Mouse (Mus musculus) heart, embryonic 13.5 days (tissue): ENCODE measurements around the gene Palm3. TPM values are rescaled to one million over a fixed set of nuclear protein-coding genes. Genes with fewer than 3 reads are reported as not detected.

ENCODE experiments used
- ATAC-seq: fragments of 200-750 bp; cut with Nextera tagmentation; 2 replicates; pipeline ENCODE4 v1.8.0; 2017; ENCODE audit warnings: moderate TSS enrichment; ENCODE audit not compliant: insufficient number of reproducible peaks, low FRiP score, low TSS enrichment; ENCODE audit errors: extremely low read depth
- H3K27ac ChIP-seq: fragments of 300-500 bp; sonication (generic); replicated peaks from 2 replicates; pipeline ENCODE4 v1.5.1; 2015; ENCODE audit warnings: moderate library complexity, mild to moderate bottlenecking, inconsistent platforms
- H3K27me3 ChIP-seq: fragments of 300-500 bp; sonication (generic); replicated peaks from 2 replicates; pipeline ENCODE4 v1.6.1; 2015; ENCODE audit warnings: mild to moderate bottlenecking, inconsistent platforms
- H3K36me3 ChIP-seq: fragments of 300-500 bp; sonication (generic); 2 replicates; pipeline ENCODE4 v1.6.1; 2015; ENCODE audit warnings: mild to moderate bottlenecking, inconsistent platforms
- H3K4me1 ChIP-seq: fragments of 300-500 bp; sonication (generic); 2 replicates; pipeline ENCODE4 v1.6.1; 2015; ENCODE audit warnings: inconsistent platforms
- H3K4me2 ChIP-seq: fragments of 300-500 bp; sonication (generic); 2 replicates; pipeline ENCODE4 v1.6.1; 2015; ENCODE audit warnings: inconsistent platforms, mild to moderate bottlenecking, moderate library complexity
- H3K4me3 ChIP-seq: fragments of 300-500 bp; sonication (generic); 2 replicates; pipeline ENCODE4 v1.5.1; 2015; ENCODE audit warnings: moderate library complexity, mild to moderate bottlenecking, inconsistent platforms
- H3K9ac ChIP-seq: fragments of 300-500 bp; sonication (generic); 2 replicates; pipeline ENCODE4 v1.6.1; 2015; ENCODE audit warnings: inconsistent platforms, mild to moderate bottlenecking, moderate library complexity
- H3K9me3 ChIP-seq: fragments of 300-500 bp; sonication (generic); 2 replicates; pipeline ENCODE4 v1.6.1; 2016; ENCODE audit warnings: inconsistent platforms
- WGBS: fragments of 180-500 bp; shearing (Covaris S2); methylation state at CpG from one replicate; pipeline ENCODE4 v1.1.7; 2015; ENCODE audit warnings: mixed read lengths; 5-methylcytosine and 5-hydroxymethylcytosine counted together
- polyA plus RNA-seq: library from polyadenylated mRNA; unstranded; fragments of >200 nt; fragmentation: Nextera tagmentation; extraction: Ambion mirVana; gene quantifications from 2 replicates; pipeline ENCODE4 v1.2.1, GENCODE M21; 2015

Palm3 gene
- polyA plus RNA-seq, 1 experiment from 2014 or later: 1.6 TPM

DNA sequence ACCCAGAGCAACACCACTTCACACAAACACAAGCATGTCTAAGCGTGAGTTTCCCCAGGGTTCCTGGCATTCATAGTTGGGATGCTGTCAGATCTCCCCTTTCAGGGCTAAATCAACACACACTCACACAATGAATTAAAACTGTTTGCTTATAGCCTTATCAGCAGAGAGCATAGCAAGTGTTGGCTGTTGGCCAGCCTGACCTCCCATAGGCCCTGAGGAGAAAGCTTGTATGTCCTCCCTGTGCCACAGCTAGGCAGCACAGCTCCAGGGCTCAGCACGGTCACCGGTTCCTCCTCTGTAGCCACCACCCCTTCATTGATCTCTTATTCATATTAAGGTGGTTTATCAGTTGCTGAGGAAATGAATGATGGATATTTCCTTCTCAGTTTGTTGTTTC is 31.5 kb downstream of the Palm3 start:
- Histone ChIP-seq H3K9ac (0 out of 2 replicates have a peak overlapping the region, but pooled peaks have one; percentile 25), H3K4me2 (no peak overlapping the region), H3K4me3 (no peak overlapping the region), H3K4me1 (peaks cover 25% of the 10 kb centered on the region), H3K36me3 (no peaks in the 10 kb centered on the region), H3K27me3 (peaks cover 6% of the 10 kb centered on the region; the same call in 1 of the 2 replicates), H3K27ac (peak overlapping the region; percentile 51), H3K9me3 (no peaks in the 10 kb centered on the region)
- ATAC-seq: peak; percentile 54; the same call in 1 of the 2 replicates
- WGBS: 34% methylated on average over 3 of the region's 3 CpGs

- Histone ChIP-seq H3K27me3 (peaks cover 6% of the 10 kb centered on the region; the same call in 1 of the 2 replicates), H3K4me2 (no peak overlapping the region), H3K9me3 (no peaks in the 10 kb centered on the region), H3K4me1 (peaks cover 25% of the 10 kb centered on the region), H3K9ac (no peak overlapping the region), H3K36me3 (no peaks in the 10 kb centered on the region), H3K27ac (0 out of 2 replicates have a peak overlapping the region, but pooled peaks have one; percentile 12), H3K4me3 (no peak overlapping the region)
- 80% methylated on average over 5 of the region's 5 CpGs for WGBS
- ATAC-seq: no peak
These were observed 32.0 kb downstream of the Palm3 start for GRCm38 (mm10) chr8:84053229-84053628.

DNA sequence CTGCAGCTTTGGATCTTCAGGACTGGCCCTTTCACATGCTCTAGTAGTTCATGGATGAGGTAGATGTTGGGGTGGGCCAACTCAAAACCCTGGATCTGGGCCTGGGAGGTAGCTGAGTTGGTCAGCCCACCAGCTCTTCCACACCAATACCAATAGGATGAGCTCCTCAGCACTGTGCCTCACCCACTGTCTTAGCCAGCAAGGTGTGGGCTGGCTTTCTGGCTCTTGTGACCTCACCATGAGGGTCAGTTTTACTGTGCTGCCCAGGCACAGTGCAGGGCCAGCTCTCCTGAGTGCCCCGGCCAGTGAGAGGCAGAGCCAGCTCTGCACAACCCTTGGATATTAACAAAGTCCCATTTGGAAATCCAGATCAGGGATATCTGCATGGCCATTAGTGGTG is 36.6 kb downstream of the Palm3 start:
- no peak overlapping the region for H3K27ac ChIP-seq
- H3K4me1 ChIP-seq: peaks cover 3% of the 10 kb centered on the region
- no peak for ATAC-seq
- H3K4me3 ChIP-seq: no peak overlapping the region
- no peak overlapping the region for H3K9ac ChIP-seq
- H3K9me3 ChIP-seq: no peaks in the 10 kb centered on the region
- H3K4me2 ChIP-seq: no peak overlapping the region
- WGBS: 77% methylated on average over 1 of the region's 1 CpGs
- no peaks in the 10 kb centered on the region; the same call in 1 of the 2 replicates for H3K27me3 ChIP-seq
- no peaks in the 10 kb centered on the region for H3K36me3 ChIP-seq

- WGBS: 92% methylated on average over 2 of the region's 2 CpGs
- no peak overlapping the region for H3K4me2 ChIP-seq
- H3K27ac ChIP-seq: no peak overlapping the region
- no peaks in the 10 kb centered on the region for H3K36me3 ChIP-seq
- H3K4me3 ChIP-seq: no peak overlapping the region
- no peaks in the 10 kb centered on the region; the same call in 1 of the 2 replicates for H3K27me3 ChIP-seq
- ATAC-seq: no peak
- no peaks in the 10 kb centered on the region for H3K4me1 ChIP-seq
- no peak overlapping the region for H3K9ac ChIP-seq
- H3K9me3 ChIP-seq: no peaks in the 10 kb centered on the region
These were observed 38.0 kb downstream of the Palm3 start for GRCm38 (mm10) chr8:84059226-84059625.

GRCm38 (mm10) chr8:84060245-84060644 is 39.0 kb downstream of the Palm3 start:
- Histone ChIP-seq H3K4me1 (0 out of 2 replicates have a peak, but pooled peaks cover 1% of the 10 kb centered on the region), H3K4me2 (no peak overlapping the region), H3K9ac (no peak overlapping the region), H3K4me3 (no peak overlapping the region), H3K27me3 (no peaks in the 10 kb centered on the region; the same call in 1 of the 2 replicates), H3K27ac (no peak overlapping the region), H3K36me3 (no peaks in the 10 kb centered on the region), H3K9me3 (no peaks in the 10 kb centered on the region)
- ATAC-seq: no peak
- WGBS: 69% methylated on average over 2 of the region's 2 CpGs

DNA sequence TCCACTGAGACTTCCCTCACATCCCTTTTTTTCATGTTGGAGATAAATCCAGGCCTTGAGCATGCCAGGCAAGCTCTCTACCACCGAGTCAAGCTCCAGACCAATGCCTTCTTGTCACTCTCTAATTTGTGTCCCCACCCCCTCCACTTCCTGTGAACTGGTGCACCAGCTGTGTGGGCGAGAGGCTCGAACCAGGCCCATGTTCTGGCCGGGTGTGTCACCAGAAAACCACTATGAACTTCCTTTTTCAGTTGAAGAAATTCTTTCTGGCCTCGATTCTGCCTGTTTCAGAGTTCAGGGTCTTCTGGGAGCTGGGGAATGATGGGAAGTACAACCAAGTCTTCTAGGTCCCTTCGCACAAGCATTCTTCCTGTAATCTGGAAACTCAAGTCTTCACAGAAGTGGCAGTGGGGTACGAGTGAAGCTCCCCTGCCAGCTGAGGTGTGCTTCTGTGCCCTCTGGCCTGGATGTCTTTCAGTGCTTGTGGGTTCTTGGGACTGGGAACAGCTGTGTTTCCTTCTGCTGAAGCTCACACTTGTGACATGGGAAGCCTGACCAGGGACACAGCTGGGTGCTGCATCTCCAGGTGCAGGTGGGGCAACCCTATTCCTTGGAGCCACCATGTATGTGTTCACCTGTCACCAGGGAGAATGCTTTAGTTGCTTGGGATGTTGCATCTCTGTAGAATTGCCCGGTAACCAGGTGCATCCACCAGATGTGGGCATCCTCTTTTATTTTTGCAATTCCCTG is 42.8 kb downstream of the Palm3 start:
- Histone ChIP-seq H3K27me3 (no peaks in the 10 kb centered on the region), H3K36me3 (no peaks in the 10 kb centered on the region), H3K4me1 (peaks cover 24% of the 10 kb centered on the region), H3K9ac (no peak overlapping the region), H3K4me3 (no peak overlapping the region), H3K9me3 (no peaks in the 10 kb centered on the region), H3K27ac (no peak overlapping the region), H3K4me2 (no peak overlapping the region)
- 55% methylated on average over 8 of the region's 8 CpGs for WGBS
- ATAC-seq: no peak

DNA sequence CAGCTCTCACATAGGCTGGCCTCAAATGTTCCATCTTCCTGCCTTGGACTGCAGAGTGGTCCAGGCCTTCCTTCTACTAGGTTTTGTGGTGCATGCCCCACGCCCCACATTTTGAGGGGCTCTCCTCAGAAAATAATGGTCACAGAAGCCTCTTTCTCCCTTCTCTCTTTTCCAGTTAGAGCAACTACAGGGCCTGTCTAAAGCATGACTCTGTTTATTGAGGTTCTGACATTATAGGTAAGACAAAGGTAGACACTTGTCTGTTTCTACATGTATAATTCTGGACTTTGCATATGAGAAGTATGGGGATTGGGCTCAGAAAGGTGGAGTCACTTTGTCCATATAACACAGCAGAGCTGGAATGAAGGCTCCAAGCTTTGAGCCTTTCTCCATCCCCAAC is 43.8 kb downstream of the Palm3 start, which contains the start of gene Gm10643:
Gm10643 (minus strand) TSS at position 101 of the 400 bp plus-strand sequence.
- Histone ChIP-seq H3K9ac (peak within 1 kb of the TSS; percentile 88), H3K9me3 (no peaks in the 10 kb centered on the region), H3K27me3 (no peaks in the 10 kb centered on the region), H3K4me1 (peaks cover 34% of the 10 kb centered on the region), H3K27ac (peak within 1 kb of the TSS; percentile 90), H3K36me3 (no peaks in the 10 kb centered on the region), H3K4me3 (peak within 1 kb of the TSS; percentile 88), H3K4me2 (peak within 1 kb of the TSS; percentile 84)
- 82% methylated on average over 1 of the region's 1 CpGs for WGBS
- no peak for ATAC-seq

DNA sequence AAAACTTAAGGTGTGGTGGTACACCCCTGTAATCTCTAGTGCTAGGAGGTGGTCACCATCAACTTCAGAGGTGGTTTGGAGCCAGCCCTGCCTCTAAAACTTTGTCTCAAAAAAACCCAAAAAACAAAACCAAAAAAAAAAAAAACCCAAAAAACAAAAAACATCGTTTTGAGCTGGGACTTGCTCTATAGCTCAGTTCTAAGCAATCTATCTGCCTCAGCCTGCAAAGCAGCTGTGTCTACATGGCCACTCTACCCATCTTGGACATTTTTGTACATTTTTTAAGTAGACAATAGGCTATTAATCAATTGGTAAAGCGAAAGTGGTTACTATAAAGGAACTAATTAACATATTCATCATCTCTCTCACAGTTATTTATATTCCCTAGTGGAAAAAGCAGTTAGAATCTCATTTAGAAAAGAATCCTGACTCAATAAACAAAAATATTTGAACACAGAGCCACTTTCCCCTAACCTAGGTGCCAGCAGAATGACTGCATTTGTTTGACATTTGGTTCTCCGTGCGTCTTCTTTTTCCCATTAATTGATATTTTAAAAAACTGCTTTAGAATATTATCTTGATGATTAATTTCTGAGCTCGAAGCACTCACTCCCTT is 44.3 kb downstream of the Palm3 start:
- ATAC-seq: no peak
- WGBS: 27% methylated on average over 5 of the region's 5 CpGs

DNA sequence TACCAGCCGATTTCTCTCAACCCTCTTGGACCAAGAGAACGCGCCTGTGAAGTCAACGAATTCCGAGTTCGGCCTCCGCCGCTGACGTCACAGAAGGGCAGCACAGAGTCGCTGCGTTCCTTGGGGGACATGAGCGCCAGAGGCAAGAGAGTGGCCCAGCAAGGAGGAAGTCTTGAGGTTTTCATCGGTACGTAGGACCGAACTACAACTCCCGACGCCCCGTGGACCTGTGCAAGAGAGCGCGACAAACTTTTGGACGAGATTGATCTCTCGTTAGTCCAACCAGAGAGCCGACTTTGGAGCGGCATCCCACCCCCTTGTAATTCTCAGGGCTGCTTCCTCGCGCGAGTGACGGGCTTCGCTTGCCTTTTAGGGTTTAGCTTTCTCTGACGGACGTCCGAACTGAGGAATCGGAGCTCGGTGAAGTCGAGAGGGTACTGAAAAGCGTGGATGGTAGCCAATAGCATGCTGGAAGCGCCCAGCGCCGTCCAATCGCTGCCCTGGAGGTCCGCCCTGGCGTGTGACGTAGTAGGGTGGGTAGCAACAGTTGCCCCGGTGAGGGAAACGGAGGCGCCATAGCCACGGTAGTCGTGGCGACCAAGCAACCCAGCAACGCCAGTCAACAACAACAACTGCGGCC is 45.1 kb downstream of the Palm3 start, which contains the start of gene Rfx1:
Rfx1 (plus strand) TSS at position 544 of the 640 bp plus-strand sequence.
- Histone ChIP-seq H3K27me3 (no peaks in the 10 kb centered on the region), H3K4me1 (peaks cover 47% of the 10 kb centered on the region), H3K9me3 (no peaks in the 10 kb centered on the region), H3K4me2 (peak within 1 kb of the TSS; percentile 84), H3K36me3 (no peaks in the 10 kb centered on the region), H3K9ac (peak within 1 kb of the TSS; percentile 93), H3K4me3 (peak within 1 kb of the TSS; percentile 88), H3K27ac (peak within 1 kb of the TSS; percentile 95)
- WGBS: under 1% methylated on average over 51 of the region's 51 CpGs
- peak; percentile 96 for ATAC-seq

More for the DNA sequence above, 44.3 kb downstream of the Palm3 start:
- H3K36me3 ChIP-seq: no peaks in the 10 kb centered on the region
- H3K9me3 ChIP-seq: no peaks in the 10 kb centered on the region
- peak overlapping the region; percentile 88 for H3K4me3 ChIP-seq
- H3K27ac ChIP-seq: peak overlapping the region; percentile 90
- H3K4me1 ChIP-seq: peaks cover 39% of the 10 kb centered on the region
- peak overlapping the region; percentile 88 for H3K9ac ChIP-seq
- peak overlapping the region; percentile 84 for H3K4me2 ChIP-seq
- H3K27me3 ChIP-seq: no peaks in the 10 kb centered on the region

DNA sequence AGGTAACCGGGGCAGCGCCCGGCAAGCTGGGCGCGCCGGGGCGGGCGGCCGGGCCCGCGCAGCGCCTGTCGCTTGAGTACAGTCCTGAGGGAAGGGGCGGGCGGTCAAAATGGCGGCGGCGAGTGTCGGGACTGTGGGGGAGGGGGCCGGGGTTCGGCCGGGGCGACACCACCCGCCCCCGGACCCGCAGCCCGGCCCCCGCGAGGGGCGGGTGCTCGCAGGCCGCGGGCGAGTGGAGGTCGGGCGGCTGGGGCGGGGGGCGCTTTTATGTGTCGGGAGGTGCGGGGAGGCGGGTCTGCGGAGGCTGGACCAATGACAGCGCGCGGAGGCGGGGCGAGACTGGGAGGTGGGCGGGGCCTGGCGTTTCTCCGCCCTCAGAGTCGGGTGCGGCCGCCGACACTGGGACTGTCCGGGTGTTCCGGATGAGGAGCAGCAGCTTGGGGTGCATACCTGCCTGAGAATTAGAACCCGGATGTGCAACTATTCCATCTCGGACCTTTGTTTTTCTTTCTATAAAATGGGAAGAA is 45.8 kb downstream of the Palm3 start:
- Histone ChIP-seq H3K36me3 (no peaks in the 10 kb centered on the region), H3K4me2 (peak overlapping the region; percentile 68), H3K27ac (peak overlapping the region; percentile 95), H3K4me3 (peak overlapping the region; percentile 88), H3K9me3 (no peaks in the 10 kb centered on the region), H3K27me3 (no peaks in the 10 kb centered on the region), H3K9ac (peak overlapping the region; percentile 93), H3K4me1 (peaks cover 54% of the 10 kb centered on the region)
- WGBS: under 1% methylated on average over 55 of the region's 58 CpGs
- peak; percentile 58 for ATAC-seq

DNA sequence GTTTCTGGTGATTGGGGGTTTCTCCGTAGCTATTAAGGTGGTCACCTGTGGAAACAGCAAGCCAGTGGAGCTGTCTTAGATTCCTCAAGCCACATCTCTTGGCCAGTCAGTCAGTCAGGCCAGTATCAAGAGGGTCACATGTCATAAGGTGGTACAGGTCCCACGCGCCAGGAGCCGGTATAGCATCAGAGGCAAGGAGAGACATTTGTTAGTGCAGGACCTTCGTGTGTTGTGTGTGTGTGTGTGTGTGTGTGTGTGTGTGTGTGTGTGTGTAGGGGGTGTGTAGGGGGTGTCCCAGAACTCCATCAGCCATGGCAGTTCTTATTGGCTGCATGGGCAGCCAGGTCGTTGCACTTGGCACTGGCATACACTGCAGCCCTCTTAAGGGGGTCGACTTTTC is 46.6 kb downstream of the Palm3 start:
- WGBS: 68% methylated on average over 7 of the region's 7 CpGs
- Histone ChIP-seq H3K9ac (peak overlapping the region; percentile 93), H3K4me1 (peaks cover 62% of the 10 kb centered on the region)

More for the DNA sequence above, 46.6 kb downstream of the Palm3 start:
- H3K4me3 ChIP-seq: peak overlapping the region; percentile 88
- H3K27me3 ChIP-seq: no peaks in the 10 kb centered on the region
- peak overlapping the region; percentile 68 for H3K4me2 ChIP-seq
- 0 out of 2 replicates have a peak overlapping the region, but pooled peaks have one; percentile 95 for H3K27ac ChIP-seq
- H3K36me3 ChIP-seq: no peaks in the 10 kb centered on the region
- H3K9me3 ChIP-seq: no peaks in the 10 kb centered on the region
- ATAC-seq: no peak
